Mouse (Mus musculus): ENCODE data around the gene Repin1.
"Not testable (repeated sequence)": the region's sequence is repeated elsewhere in the genome, so short reads cannot be mapped to it uniquely, and the experiment has no call there.

- TF ChIP-seq CTCF (IDR thresholded peaks at IDR 0.05; ENCODE audit: control insufficient read depth, insufficient read depth, insufficient read length); MYOG (IDR thresholded peaks at IDR 0.05; ENCODE audit: control insufficient read depth, extremely low read depth, insufficient read length): not testable (repeated sequence)
Observed at GRCm38 (mm10) chr6:48622186-48622843, 28.6 kb downstream of the Repin1 start.

Measured in C2C12 (cell line).